Mouse (Mus musculus): ENCODE data around the gene Auts2. TPM values are rescaled to one million over a fixed set of nuclear protein-coding genes. Genes with fewer than 3 reads are reported as not detected.

The Auts2 gene
- polyA plus RNA-seq, 1 experiment from 2014 or later = 90.6 TPM

DNA sequence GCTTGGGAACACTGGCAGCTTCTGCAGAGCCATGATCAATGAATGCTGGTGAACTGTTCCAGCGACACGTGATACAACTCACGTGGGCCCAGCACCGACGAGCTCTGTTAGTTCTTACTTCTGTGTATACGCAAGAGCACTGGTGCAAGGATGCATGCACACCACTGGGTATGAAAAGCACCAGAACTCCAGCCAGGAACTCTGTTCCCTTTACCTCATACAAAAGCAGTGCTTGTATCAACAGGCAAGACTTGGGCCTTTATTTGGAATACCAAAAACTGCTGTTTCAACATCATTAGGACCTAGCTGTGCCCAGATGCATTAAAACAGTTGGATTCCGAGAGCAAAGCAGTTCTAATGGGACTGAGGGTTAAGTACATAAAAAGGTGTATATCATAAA, 295.1 kb downstream of the Auts2 start:
- Histone ChIP-seq H3K4me1 (peaks cover 21% of the 10 kb centered on the region), H3K4me2 (replicated peaks) (no peak overlapping the region), H3K9ac (no peak overlapping the region), H3K4me3 (no peak overlapping the region), H3K27me3 (no peaks in the 10 kb centered on the region), H3K9me3 (replicated peaks) (no peaks in the 10 kb centered on the region), H3K36me3 (no peaks in the 10 kb centered on the region), H3K27ac (no peak overlapping the region)
- 62% methylated on average over 7 of the region's 7 CpGs for WGBS
- no peak for ATAC-seq (ENCODE audit: low FRiP score)

GRCm38 (mm10) chr5:132235460-132235859, 307.7 kb downstream of the Auts2 start:
- Histone ChIP-seq H3K27me3 (no peaks in the 10 kb centered on the region), H3K36me3 (no peaks in the 10 kb centered on the region), H3K4me1 (peaks cover 13% of the 10 kb centered on the region), H3K9ac (no peak overlapping the region), H3K27ac (no peak overlapping the region), H3K4me2 (replicated peaks) (no peak overlapping the region), H3K4me3 (no peak overlapping the region), H3K9me3 (replicated peaks) (no peaks in the 10 kb centered on the region)
- no peak for ATAC-seq (ENCODE audit: low FRiP score)
- 72% methylated on average over 5 of the region's 5 CpGs for WGBS

- Histone ChIP-seq H3K4me2 (replicated peaks) (no peak overlapping the region), H3K9ac (no peak overlapping the region), H3K27ac (no peak overlapping the region), H3K4me3 (no peak overlapping the region), H3K4me1 (peaks cover 22% of the 10 kb centered on the region), H3K27me3 (no peaks in the 10 kb centered on the region), H3K9me3 (replicated peaks) (no peaks in the 10 kb centered on the region), H3K36me3 (no peaks in the 10 kb centered on the region)
- no peak for ATAC-seq (ENCODE audit: low FRiP score)
- 81% methylated on average over 7 of the region's 7 CpGs for WGBS
Measured at GRCm38 (mm10) chr5:132234471-132234870, 308.7 kb downstream of the Auts2 start.

DNA sequence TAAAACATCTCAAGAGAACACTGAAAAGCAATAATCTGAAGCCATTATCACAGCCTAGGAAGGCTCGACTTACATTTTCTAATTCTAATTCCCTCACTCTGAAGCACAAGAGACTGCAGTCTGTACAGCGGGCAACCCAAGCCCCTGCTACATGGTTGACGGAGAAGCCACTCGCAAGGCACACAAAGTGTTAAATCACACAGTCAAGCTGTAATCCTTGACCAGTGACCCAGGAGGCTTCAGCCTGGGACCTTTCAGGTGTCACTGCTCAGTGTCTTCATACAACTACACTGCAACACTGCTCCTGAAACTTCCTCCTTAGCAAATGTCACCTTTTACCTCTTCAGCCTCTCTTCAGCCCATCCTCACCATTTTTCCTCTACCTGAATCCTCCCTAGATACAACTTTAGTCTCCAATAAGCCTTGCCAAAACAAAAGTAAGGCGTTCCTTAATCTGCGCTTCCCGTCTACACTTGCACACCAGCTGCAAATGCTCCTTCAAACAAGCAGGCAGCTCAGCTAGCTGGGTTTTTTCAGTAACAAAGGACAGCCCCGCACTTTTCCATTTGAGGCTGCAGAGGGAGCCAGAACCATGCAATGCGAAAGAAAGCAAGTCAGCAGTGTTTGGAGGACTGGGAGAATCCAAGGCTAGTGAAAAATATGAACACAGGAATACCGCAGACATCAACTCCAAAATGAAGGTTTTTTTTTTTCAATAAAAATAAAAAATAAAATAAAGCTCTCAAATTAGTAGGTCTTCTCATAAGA, 311.7 kb downstream of the Auts2 start:
- no peaks in the 10 kb centered on the region for H3K36me3 ChIP-seq
- no peak overlapping the region for H3K27ac ChIP-seq
- H3K9ac ChIP-seq = no peak overlapping the region
- H3K27me3 ChIP-seq = no peaks in the 10 kb centered on the region
- peaks cover 31% of the 10 kb centered on the region for H3K4me1 ChIP-seq
- H3K9me3 ChIP-seq (replicated peaks) = no peaks in the 10 kb centered on the region
- no peak overlapping the region for H3K4me3 ChIP-seq
- no peak overlapping the region for H3K4me2 ChIP-seq (replicated peaks)
- peak; percentile 68; the same call in 1 of the 2 replicates for ATAC-seq (ENCODE audit: low FRiP score)
- WGBS = 35% methylated on average over 10 of the region's 10 CpGs

DNA sequence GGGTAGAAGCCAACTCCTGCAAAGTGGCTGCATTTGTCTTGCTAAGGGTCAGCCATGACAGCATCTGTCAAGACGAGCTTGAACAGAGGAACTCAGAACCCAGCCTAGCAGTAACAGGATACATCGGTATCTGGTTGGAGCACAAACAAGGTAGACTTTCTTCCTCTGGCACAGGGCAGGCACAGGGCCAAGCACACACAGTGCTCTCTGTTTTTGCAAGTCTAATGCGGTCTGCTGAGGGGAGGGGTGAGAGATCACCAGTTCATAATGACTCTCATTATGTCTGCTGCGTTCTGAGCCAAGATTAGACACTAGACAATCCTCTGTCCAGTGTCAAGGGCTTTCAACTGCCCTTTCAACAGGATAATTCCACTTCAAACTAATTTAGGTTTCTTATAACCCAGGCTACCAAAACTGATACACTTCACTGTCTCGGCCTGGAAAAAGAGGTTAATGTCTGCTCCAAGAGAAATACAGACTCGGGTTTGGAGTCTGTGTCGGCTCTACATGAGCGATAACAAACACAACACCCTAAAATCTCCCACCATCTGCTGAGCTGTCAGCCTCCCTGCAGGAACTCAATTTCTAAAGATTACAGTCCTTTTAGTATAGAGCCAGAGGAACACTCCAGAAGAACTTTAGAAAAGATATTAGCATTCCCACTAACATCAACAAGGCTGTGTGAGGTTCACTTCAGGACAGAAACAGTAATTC, 313.3 kb downstream of the Auts2 start:
- Histone ChIP-seq H3K9me3 (replicated peaks) (no peaks in the 10 kb centered on the region), H3K27me3 (no peaks in the 10 kb centered on the region), H3K4me2 (replicated peaks) (peak overlapping the region; percentile 27; the same call in 1 of the 2 replicates), H3K27ac (peak overlapping the region; percentile 71), H3K36me3 (no peaks in the 10 kb centered on the region), H3K4me3 (no peak overlapping the region), H3K4me1 (peaks cover 32% of the 10 kb centered on the region), H3K9ac (no peak overlapping the region)
- ATAC-seq (ENCODE audit: low FRiP score) = peak; percentile 83
- WGBS = 20% methylated on average over 8 of the region's 8 CpGs

- ATAC-seq (ENCODE audit: low FRiP score) = no peak
- H3K27me3 ChIP-seq = no peaks in the 10 kb centered on the region
- H3K9me3 ChIP-seq (replicated peaks) = no peaks in the 10 kb centered on the region
- no peak overlapping the region for H3K27ac ChIP-seq
- WGBS = 48% methylated on average over 1 of the region's 1 CpGs
- H3K4me1 ChIP-seq = peaks cover 37% of the 10 kb centered on the region
- no peaks in the 10 kb centered on the region for H3K36me3 ChIP-seq
- no peak overlapping the region for H3K9ac ChIP-seq
- H3K4me3 ChIP-seq = no peak overlapping the region
- H3K4me2 ChIP-seq (replicated peaks) = no peak overlapping the region
Measured at GRCm38 (mm10) chr5:132229023-132229422, 314.1 kb downstream of the Auts2 start.

GRCm38 (mm10) chr5:132220376-132220930, 322.7 kb downstream of the Auts2 start:
- no peak for ATAC-seq (ENCODE audit: low FRiP score)
- Histone ChIP-seq H3K27ac (no peak overlapping the region), H3K4me1 (peaks cover 18% of the 10 kb centered on the region), H3K9me3 (replicated peaks) (no peaks in the 10 kb centered on the region), H3K27me3 (no peaks in the 10 kb centered on the region), H3K9ac (no peak overlapping the region), H3K36me3 (no peaks in the 10 kb centered on the region), H3K4me3 (no peak overlapping the region), H3K4me2 (replicated peaks) (no peak overlapping the region)
- 88% methylated on average over 12 of the region's 12 CpGs for WGBS

DNA sequence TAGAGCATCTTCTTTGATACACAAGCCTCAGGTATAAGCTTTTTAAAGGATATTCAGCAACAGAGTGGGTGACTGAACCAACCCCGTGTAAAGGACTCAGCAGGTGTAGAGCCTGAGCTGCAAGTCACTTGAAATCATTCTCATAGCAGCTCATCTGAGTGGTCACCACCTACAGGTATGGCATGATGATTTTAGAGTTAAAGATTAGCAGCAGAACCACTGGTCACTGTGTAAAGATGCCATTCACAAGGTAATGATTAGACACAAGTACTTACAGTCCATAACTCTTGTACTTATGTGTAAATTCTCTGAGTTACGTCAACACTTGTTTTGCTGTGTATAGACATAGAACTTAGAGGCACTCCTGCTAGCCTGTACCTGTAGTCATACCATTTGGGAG, 327.0 kb downstream of the Auts2 start:
- Histone ChIP-seq H3K27me3 (no peaks in the 10 kb centered on the region), H3K36me3 (no peaks in the 10 kb centered on the region), H3K4me2 (replicated peaks) (no peak overlapping the region), H3K4me3 (no peak overlapping the region), H3K27ac (no peak overlapping the region), H3K4me1 (peaks cover 16% of the 10 kb centered on the region), H3K9ac (no peak overlapping the region), H3K9me3 (replicated peaks) (no peaks in the 10 kb centered on the region)
- no peak for ATAC-seq (ENCODE audit: low FRiP score)
- 97% methylated on average over 2 of the region's 2 CpGs for WGBS

GRCm38 (mm10) chr5:132212446-132212845, 330.7 kb downstream of the Auts2 start:
- ATAC-seq (ENCODE audit: low FRiP score) = no peak
- no peak overlapping the region for H3K4me2 ChIP-seq (replicated peaks)
- no peaks in the 10 kb centered on the region for H3K27me3 ChIP-seq
- H3K36me3 ChIP-seq = no peaks in the 10 kb centered on the region
- H3K9me3 ChIP-seq (replicated peaks) = no peaks in the 10 kb centered on the region
- H3K4me1 ChIP-seq = peaks cover 14% of the 10 kb centered on the region; the same call in 1 of the 2 replicates
- no peak overlapping the region for H3K27ac ChIP-seq
- H3K4me3 ChIP-seq = no peak overlapping the region
- H3K9ac ChIP-seq = no peak overlapping the region
- 75% methylated on average over 2 of the region's 2 CpGs for WGBS

DNA sequence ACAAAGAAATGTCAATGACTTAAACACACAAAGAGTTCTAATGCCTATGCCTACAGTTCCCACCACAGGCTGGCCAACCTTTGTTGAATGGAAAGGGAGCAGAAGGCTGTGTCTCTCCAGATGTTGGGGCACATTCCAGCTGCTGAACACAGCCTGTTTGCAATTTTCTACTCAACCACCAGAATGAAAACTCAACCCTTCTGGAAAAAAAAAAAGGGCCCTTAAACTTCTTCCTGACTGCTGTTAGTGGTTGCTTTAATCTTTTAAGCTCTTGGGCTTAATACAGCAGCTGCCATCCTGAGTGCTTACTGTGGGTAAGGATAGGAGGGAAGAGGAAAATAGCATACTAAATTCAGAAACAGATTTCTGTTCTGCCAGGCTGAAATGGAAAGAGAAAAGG, 333.4 kb downstream of the Auts2 start:
- no peak overlapping the region for H3K9ac ChIP-seq
- peaks cover 16% of the 10 kb centered on the region; the same call in 1 of the 2 replicates for H3K4me1 ChIP-seq
- no peak overlapping the region for H3K4me2 ChIP-seq (replicated peaks)
- H3K36me3 ChIP-seq = no peaks in the 10 kb centered on the region
- no peak overlapping the region for H3K27ac ChIP-seq
- H3K9me3 ChIP-seq (replicated peaks) = no peaks in the 10 kb centered on the region
- ATAC-seq (ENCODE audit: low FRiP score) = no peak
- no peaks in the 10 kb centered on the region for H3K27me3 ChIP-seq
- no peak overlapping the region for H3K4me3 ChIP-seq

- Histone ChIP-seq H3K27me3 (no peaks in the 10 kb centered on the region), H3K4me2 (replicated peaks) (no peak overlapping the region), H3K4me3 (no peak overlapping the region), H3K9me3 (replicated peaks) (no peaks in the 10 kb centered on the region), H3K9ac (no peak overlapping the region), H3K4me1 (peaks cover 25% of the 10 kb centered on the region), H3K36me3 (no peaks in the 10 kb centered on the region), H3K27ac (no peak overlapping the region)
- no peak for ATAC-seq (ENCODE audit: low FRiP score)
- WGBS = 97% methylated on average over 1 of the region's 1 CpGs
Measured at GRCm38 (mm10) chr5:132206220-132206619, 336.9 kb downstream of the Auts2 start.

GRCm38 (mm10) chr5:132203846-132204245, 339.3 kb downstream of the Auts2 start:
- H3K4me2 ChIP-seq (replicated peaks) = 0 out of 2 replicates have a peak overlapping the region, but pooled peaks have one; percentile 8
- H3K27me3 ChIP-seq = no peaks in the 10 kb centered on the region
- no peaks in the 10 kb centered on the region for H3K36me3 ChIP-seq
- peak overlapping the region; percentile 60 for H3K27ac ChIP-seq
- H3K9ac ChIP-seq = no peak overlapping the region
- H3K4me3 ChIP-seq = no peak overlapping the region
- H3K9me3 ChIP-seq (replicated peaks) = no peaks in the 10 kb centered on the region
- H3K4me1 ChIP-seq = peaks cover 31% of the 10 kb centered on the region
- WGBS = 61% methylated on average over 11 of the region's 11 CpGs
- 0 out of 2 replicates have a peak, but pooled peaks have one; percentile 56 for ATAC-seq (ENCODE audit: low FRiP score)
